Comparison of ENCODE assay signal across 8 mouse cellular contexts in genomic region chr17:23725999-23726757, GRCm38 (mm10). TPM values are rescaled to one million over a fixed set of nuclear protein-coding genes. Genes with fewer than 3 reads are reported as not detected.
A peak's percentile ranks its signal among the peaks of the same experiment; 100 is the strongest.
DNase-seq lines count a peak whose midpoint lies in the region; ATAC-seq lines count a peak whose summit lies in the region.

Pkmyt1 (plus strand) TSS chr17:23726336.

- H3K27me3 ChIP-seq in hindbrain, embryonic 15.5 days, result no peaks in the 10 kb centered on the region

- H3K4me1 ChIP-seq in hindbrain, embryonic 15.5 days (replicated peaks), result peaks cover 14% of the 10 kb centered on the region

- peak within 1 kb of the TSS; percentile 53 for H3K9ac ChIP-seq in hindbrain, embryonic 15.5 days

- peak within 1 kb of the TSS; percentile 85 for H3K4me2 ChIP-seq in hindbrain, embryonic 15.5 days

- WGBS in hindbrain, embryonic 15.5 days, result under 1% methylated on average over 70 of the region's 73 CpGs

- peak within 1 kb of the TSS; percentile 75 for H3K27ac ChIP-seq in hindbrain, embryonic 15.5 days (replicated peaks)

- no peaks in the 10 kb centered on the region for H3K9me3 ChIP-seq in hindbrain, embryonic 15.5 days

- no peaks in the 10 kb centered on the region for H3K36me3 ChIP-seq in hindbrain, embryonic 15.5 days

- ATAC-seq in hindbrain, embryonic 15.5 days (ENCODE audit: low FRiP score, low read depth), result peak; percentile 94

- H3K4me3 ChIP-seq in hindbrain, embryonic 15.5 days, result peak within 1 kb of the TSS; percentile 68

- DNase-seq in R1 (ENCODE audit: low read depth, low spot score), result peak; percentile 92
- DNase-seq in cerebellum, postnatal 25 days, result peak; percentile 93 to 97
- DNase-seq in frontal cortex, postnatal 36 days (ENCODE audit: low spot score in 2 of 2), result peak; percentile 91 to 95
- DNase-seq in left cerebral cortex, adult 11 months (ENCODE audit: low spot score), result peak; percentile 87
- peak; percentile 97 for DNase-seq in lung, postnatal 4 days
- peak; percentile 85 for DNase-seq in retina, postnatal 7 days (ENCODE audit: low read depth, low spot score)
- DNase-seq in urinary bladder, adult 2 months (ENCODE audit: low spot score), result peak; percentile 90

RNA-seq across cellular contexts. Expression of gene Pkmyt1, which starts in this region (rescaled TPM):
- polyA plus RNA-seq in hindbrain, embryonic 15.5 days (2015; fragmentation: Nextera tagmentation; extraction: Ambion mirVana), result 19.8 and 21.8 TPM in 2 replicates
- polyA plus RNA-seq in urinary bladder, adult 2 months (2012; rRNA removed), result 10.4 and 15.3 TPM in 2 replicates

Comparison
In these comparisons a context has a peak if more than half of its experiments do, and no peak if none do; other contexts are left out.
1. Peak in every context shown above with its lines: DNase-seq, ATAC-seq, H3K4me3 ChIP-seq and H3K27ac ChIP-seq.